Mouse (Mus musculus) CH12.LX (cell line): ENCODE measurements at regions not wholly inside any gene's neighbourhood (a gene's known extent, or its start where the extent isn't known, plus 50 kb on each side); places are given as distances from the start of the nearest gene placed in this dataset.

Experiments
- BHLHE40 ChIP-seq: IDR thresholded peaks from 2 replicates; pipeline ENCODE4 v1.6.1; 2011; ENCODE audit warnings: mild to moderate bottlenecking, low read depth, low read length, improper control_type of control experiment
- CTCF ChIP-seq, 2 experiments: IDR thresholded peaks in 1 of 2; conservative IDR thresholded peaks in 1 of 2; 2 replicates each; pipeline ENCODE4 v1.5.1; 2011 to 2012; ENCODE audit warnings: low read depth in 2 of 2, low read length in 2 of 2, improper control_type of control experiment in 1 of 2, inconsistent platforms in 1 of 2, mild to moderate bottlenecking in 1 of 2, moderate library complexity in 1 of 2
- E2F4 ChIP-seq: IDR thresholded peaks from 2 replicates; pipeline ENCODE4 v1.6.1; 2011; ENCODE audit warnings: low read depth, low read length, improper control_type of control experiment; ENCODE audit not compliant: insufficient replicate concordance
- JUN ChIP-seq: IDR thresholded peaks from 2 replicates; pipeline ENCODE4 v1.6.1; 2011; ENCODE audit warnings: low read depth, mild to moderate bottlenecking, low read length, improper control_type of control experiment, moderate library complexity; ENCODE audit not compliant: insufficient read depth
- KAT2A ChIP-seq: IDR thresholded peaks from 2 replicates; pipeline ENCODE4 v1.6.1; 2012; ENCODE audit warnings: low read length, improper control_type of control experiment, inconsistent platforms; ENCODE audit not compliant: insufficient replicate concordance
- MAZ ChIP-seq: IDR thresholded peaks from 2 replicates; pipeline ENCODE4 v1.6.1; 2012; ENCODE audit warnings: low read depth, mild to moderate bottlenecking, inconsistent platforms, low read length, improper control_type of control experiment, moderate library complexity
- POLR2A ChIP-seq: IDR thresholded peaks from 2 replicates; pipeline ENCODE4 v1.6.1; 2011; ENCODE audit warnings: low read depth, mild to moderate bottlenecking, improper control_type of control experiment, low read length
- SIN3A ChIP-seq: IDR thresholded peaks from 2 replicates; pipeline ENCODE4 v1.6.1; 2012; ENCODE audit warnings: low read length, improper control_type of control experiment, inconsistent platforms
- SMC3 ChIP-seq: IDR thresholded peaks from 2 replicates; pipeline ENCODE4 v1.6.1; 2011; ENCODE audit warnings: low read depth, low read length, improper control_type of control experiment
- UBTF ChIP-seq: IDR thresholded peaks from 2 replicates; pipeline ENCODE4 v1.6.1; 2012; ENCODE audit warnings: low read depth, mild to moderate bottlenecking, inconsistent platforms, low read length, improper control_type of control experiment, moderate library complexity
- ZC3H11A ChIP-seq: IDR thresholded peaks from 2 replicates; pipeline ENCODE4 v1.6.1; 2012; ENCODE audit warnings: low read depth, mild to moderate bottlenecking, inconsistent platforms, low read length, improper control_type of control experiment
- ZMIZ1 ChIP-seq: IDR thresholded peaks from 2 replicates; pipeline ENCODE4 v1.6.1; 2012; ENCODE audit warnings: low read depth, mild to moderate bottlenecking, inconsistent platforms, low read length, improper control_type of control experiment

GRCm38 (mm10) chr13:53775687-53776086, 279.8 kb downstream of the Drd1 start:
- TF ChIP-seq CTCF (conservative IDR thresholded peaks at IDR 0.05 in 1 of 2, IDR thresholded peaks at IDR 0.05 in 1 of 2; ENCODE audit: low read depth in 2 of 2, low read length in 2 of 2) (peak; percentile 68 to 96), POLR2A (no peak), MAZ (no peak), SMC3 (peak; percentile 43), UBTF (no peak), ZMIZ1 (no peak), BHLHE40 (no peak), ZC3H11A (no peak), JUN (no peak), KAT2A (no peak), SIN3A (no peak), E2F4 (no peak)
